Mouse (Mus musculus) olfactory bulb, adult 2 months (tissue): ENCODE results near the gene Reep1.

Experiments used
- CTCF ChIP-seq: fragments of 200-500 bp; IDR thresholded peaks from 2 replicates; pipeline ENCODE4 v1.5.1; 2012; ENCODE audit warnings: low read depth, mild to moderate bottlenecking, low read length, moderate library complexity; ENCODE audit not compliant: insufficient read depth
- POLR2A ChIP-seq: fragments of 200-500 bp; IDR thresholded peaks from 2 replicates; pipeline ENCODE4 v1.6.1; 2012; ENCODE audit warnings: mild to moderate bottlenecking, low read depth, low read length, moderate library complexity; ENCODE audit not compliant: insufficient read depth

GRCm38 (mm10) chr6:71791771-71792170 lies 84.4 kb downstream of the Reep1 start:
- TF ChIP-seq CTCF (no peak), POLR2A (no peak)
